Mouse (Mus musculus) inflammation-experienced regulatory T-cells, adult 6 months (primary cell): ENCODE measurements around the gene Tox2. TPM values are rescaled to one million over a fixed set of nuclear protein-coding genes. Genes with fewer than 3 reads are reported as not detected.

Source experiments
- polyA plus RNA-seq, 3 experiments: library from polyadenylated mRNA; unstranded; fragments of 100-300 nt; shearing (Covaris generic); gene quantifications; one replicate each; pipeline ENCODE4 v1.2.1; 2017

Tox2 gene
- polyA plus RNA-seq, 3 experiments from 2014 or later = 11.0 to 19.2 (median 13.1) TPM

Other genes starting within 250 kb of the Tox2 start
- gene Sgk2, start 215.8 kb upstream of the Tox2 start, polyA plus RNA-seq = not detected
- 10 to 100 TPM; 60.8 to 67.3 (median 61.3) TPM for gene Ift52, start 185.8 kb upstream of the Tox2 start, polyA plus RNA-seq
- gene Mybl2, start 148.4 kb upstream of the Tox2 start, polyA plus RNA-seq = 10 to 100 TPM in 1 of 3 experiments, 1 to 10 TPM in 1, under 1 TPM in 1; 0.81 to 10.1 (median 3.4) TPM
- gene Gtsf1l, start 115.3 kb upstream of the Tox2 start, polyA plus RNA-seq = not detected
- gene Jph2, start 194.9 kb downstream of the Tox2 start, polyA plus RNA-seq = not detected
- 100 to 1,000 TPM; 120 to 137 (median 126) TPM for gene Oser1, start 221.6 kb downstream of the Tox2 start, polyA plus RNA-seq
- under 1 TPM in 1 of 3 experiments, not detected in 2; 0.39 TPM for gene Gdap1l1, start 235.4 kb downstream of the Tox2 start, polyA plus RNA-seq